Mouse (Mus musculus) liver, postnatal 0 days (tissue): ENCODE results near the gene Ubqln5. TPM values are rescaled to one million over a fixed set of nuclear protein-coding genes. Genes with fewer than 3 reads are reported as not detected.

Experiments used
- ATAC-seq: fragments of 200-750 bp; cut with Nextera tagmentation; 2 replicates; pipeline ENCODE4 v1.8.0; 2017; ENCODE audit warnings: mild to moderate bottlenecking, moderate library complexity
- DNase-seq: peaks from one replicate; pipeline ENCODE4 v3.0.0-alpha.2; 2016
- H3K27ac ChIP-seq: fragments of 300-500 bp; sonication (generic); 2 replicates; pipeline ENCODE4 v1.5.1; 2014; ENCODE audit warnings: antibody characterized with exemption, moderate library complexity, mild to moderate bottlenecking, low read depth
- H3K27me3 ChIP-seq: fragments of 300-500 bp; sonication (generic); 2 replicates; pipeline ENCODE4 v1.6.1; 2014; ENCODE audit warnings: low read length, control low read depth, mixed read lengths; ENCODE audit not compliant: insufficient read depth
- H3K36me3 ChIP-seq: fragments of 300-500 bp; sonication (generic); replicated peaks from 2 replicates; pipeline ENCODE4 v1.6.1; 2014; ENCODE audit warnings: mild to moderate bottlenecking, control low read depth, low read length, moderate library complexity, mixed read lengths; ENCODE audit not compliant: insufficient read depth
- H3K4me1 ChIP-seq: fragments of 300-500 bp; sonication (generic); 2 replicates; pipeline ENCODE4 v1.6.1; 2014; ENCODE audit warnings: antibody characterized with exemption, mild to moderate bottlenecking, control low read depth; ENCODE audit not compliant: insufficient read depth
- H3K4me2 ChIP-seq: fragments of 300-500 bp; sonication (generic); 2 replicates; pipeline ENCODE4 v1.6.1; 2014; ENCODE audit warnings: low read depth, mild to moderate bottlenecking, low read length, moderate library complexity, mixed read lengths
- H3K4me3 ChIP-seq: fragments of 300-500 bp; sonication (generic); 2 replicates; pipeline ENCODE4 v1.5.1; 2014; ENCODE audit warnings: low read depth, low read length
- H3K9ac ChIP-seq: fragments of 300-500 bp; sonication (generic); replicated peaks from 2 replicates; pipeline ENCODE4 v1.6.1; 2014; ENCODE audit warnings: mild to moderate bottlenecking, moderate library complexity
- H3K9me3 ChIP-seq: fragments of 300-500 bp; sonication (generic); 2 replicates; pipeline ENCODE4 v1.6.1; 2016; ENCODE audit warnings: mild to moderate bottlenecking, control low read depth, low read length, mixed read lengths
- CTCF ChIP-seq: sonication (generic); IDR thresholded peaks from 2 replicates; pipeline ENCODE4 v1.5.1; 2016; ENCODE audit warnings: antibody characterized with exemption, low read depth
- EP300 ChIP-seq: IDR thresholded peaks from 2 replicates; pipeline ENCODE4 v1.6.1; 2016; ENCODE audit warnings: antibody characterized with exemption, low read depth, mild to moderate bottlenecking
- WGBS: fragments of 180-500 bp; shearing (Covaris S2); extraction: QIAGEN DNeasy Blood & Tissue Kit; methylation state at CpG from one replicate; pipeline ENCODE4 v1.1.7; 2014; ENCODE audit not compliant: insufficient replicate concordance; 5-methylcytosine and 5-hydroxymethylcytosine counted together
- polyA plus RNA-seq: library from polyadenylated mRNA; unstranded; fragments of >200 nt; fragmentation: Nextera tagmentation; extraction: Ambion mirVana; gene quantifications from 2 replicates; pipeline ENCODE4 v1.2.1, GENCODE M21; 2015

Gene Ubqln5
- polyA plus RNA-seq, 1 experiment from 2014 or later: not detected

GRCm38 (mm10) chr7:104150456-104150855 is 20.8 kb upstream of the Ubqln5 start, which contains the start of gene Ubqlnl:
TSS of gene Ubqlnl (minus strand) at chr7:104150556.
- Histone ChIP-seq H3K4me3 (no peak within 1 kb of the TSS), H3K4me2 (no peak within 1 kb of the TSS), H3K27me3 (no peaks in the 10 kb centered on the region), H3K36me3 (no peaks in the 10 kb centered on the region), H3K4me1 (no peaks in the 10 kb centered on the region), H3K9me3 (no peaks in the 10 kb centered on the region), H3K27ac (no peak within 1 kb of the TSS), H3K9ac (no peak within 1 kb of the TSS)
- WGBS: 78% methylated on average over 2 of the region's 2 CpGs
- DNase-seq: no peak
- ATAC-seq: no peak
- TF ChIP-seq EP300 (no peak), CTCF (no peak)

GRCm38 (mm10) chr7:104143179-104143578 is 13.6 kb upstream of the Ubqln5 start, which contains the start of gene Ubqln3:
TSS of gene Ubqln3 (minus strand) at chr7:104143279.
- no peaks in the 10 kb centered on the region for H3K9me3 ChIP-seq
- no peak within 1 kb of the TSS for H3K9ac ChIP-seq
- no peak within 1 kb of the TSS for H3K4me3 ChIP-seq
- H3K27ac ChIP-seq: no peak within 1 kb of the TSS
- no peak for ATAC-seq
- H3K36me3 ChIP-seq: no peaks in the 10 kb centered on the region
- no peak for DNase-seq
- no peak within 1 kb of the TSS for H3K4me2 ChIP-seq
- WGBS: 70% methylated on average over 3 of the region's 3 CpGs
- H3K4me1 ChIP-seq: no peaks in the 10 kb centered on the region
- TF ChIP-seq CTCF (no peak), EP300 (no peak)
- no peaks in the 10 kb centered on the region for H3K27me3 ChIP-seq

GRCm38 (mm10) chr7:104137305-104137704 is 7.7 kb upstream of the Ubqln5 start, which contains the start of gene Olfr643:
TSS of gene Olfr643 (minus strand) at chr7:104137405.
- Histone ChIP-seq H3K4me1 (no peaks in the 10 kb centered on the region), H3K9ac (no peak within 1 kb of the TSS), H3K27ac (no peak within 1 kb of the TSS), H3K36me3 (no peaks in the 10 kb centered on the region), H3K4me3 (no peak within 1 kb of the TSS), H3K27me3 (no peaks in the 10 kb centered on the region), H3K4me2 (no peak within 1 kb of the TSS), H3K9me3 (no peaks in the 10 kb centered on the region)
- DNase-seq (no peak), ATAC-seq (no peak)
- no peak for TF ChIP-seq CTCF
- WGBS: 75% methylated on average over 5 of the region's 5 CpGs

GRCm38 (mm10) chr7:104104757-104104972 is 25.0 kb downstream of the Ubqln5 start, which contains the start of gene Olfr646:
TSS of gene Olfr646 (plus strand) at chr7:104104873.
- Histone ChIP-seq H3K27ac (no peak within 1 kb of the TSS), H3K4me3 (no peak within 1 kb of the TSS), H3K27me3 (no peaks in the 10 kb centered on the region), H3K36me3 (no peaks in the 10 kb centered on the region), H3K4me2 (no peak within 1 kb of the TSS), H3K9ac (no peak within 1 kb of the TSS), H3K4me1 (no peaks in the 10 kb centered on the region), H3K9me3 (no peaks in the 10 kb centered on the region)
- ATAC-seq (no peak), DNase-seq (no peak)
- no peak for TF ChIP-seq EP300
- no peak for TF ChIP-seq CTCF

- no peak overlapping the region for H3K4me2 ChIP-seq
- no peaks in the 10 kb centered on the region for H3K9me3 ChIP-seq
- H3K4me1 ChIP-seq: no peaks in the 10 kb centered on the region
- no peak overlapping the region for H3K4me3 ChIP-seq
- no peaks in the 10 kb centered on the region for H3K36me3 ChIP-seq
- no peaks in the 10 kb centered on the region for H3K27me3 ChIP-seq
- no peak overlapping the region for H3K27ac ChIP-seq
- DNase-seq: no peak
- peak; percentile 66 for ATAC-seq
- WGBS: 29% methylated on average over 4 of the region's 4 CpGs
- no peak overlapping the region for H3K9ac ChIP-seq
- TF ChIP-seq EP300: no peak; the same call in 1 of the 2 replicates
- TF ChIP-seq CTCF: no peak
Observed at GRCm38 (mm10) chr7:104103913-104104756, 25.5 kb downstream of the Ubqln5 start.

GRCm38 (mm10) chr7:104085365-104085764 is 44.3 kb downstream of the Ubqln5 start, which contains the start of gene Olfr645:
TSS of gene Olfr645 (minus strand) at chr7:104085465.
- Histone ChIP-seq H3K9me3 (no peaks in the 10 kb centered on the region), H3K27ac (no peak within 1 kb of the TSS), H3K4me1 (no peaks in the 10 kb centered on the region), H3K9ac (no peak within 1 kb of the TSS), H3K36me3 (no peaks in the 10 kb centered on the region), H3K4me3 (no peak within 1 kb of the TSS), H3K4me2 (no peak within 1 kb of the TSS), H3K27me3 (no peaks in the 10 kb centered on the region)
- DNase-seq: no peak
- WGBS: 72% methylated on average over 1 of the region's 1 CpGs
- ATAC-seq: no peak
- TF ChIP-seq EP300 (no peak), CTCF (no peak)

Other genes with a start within 250 kb of the Ubqln5 start
- not detected in 2 replicates for gene Olfr66, start 243.6 kb downstream of the Ubqln5 start, polyA plus RNA-seq
- not detected in 2 replicates for gene Olfr64, start 235.3 kb downstream of the Ubqln5 start, polyA plus RNA-seq
- gene Olfr65, start 226.3 kb downstream of the Ubqln5 start, polyA plus RNA-seq: not detected in 2 replicates
- gene Olfr631, start 201.0 kb downstream of the Ubqln5 start, polyA plus RNA-seq: not detected in 2 replicates
- 0.06 TPM in 1 of 2 replicates, not detected in the other for gene Olfr632, start 195.5 kb downstream of the Ubqln5 start, polyA plus RNA-seq
- gene Olfr633, start 185.4 kb downstream of the Ubqln5 start, polyA plus RNA-seq: not detected in 2 replicates
- not detected in 2 replicates for gene Olfr635, start 158.7 kb downstream of the Ubqln5 start, polyA plus RNA-seq
- gene Olfr638, start 131.1 kb downstream of the Ubqln5 start, polyA plus RNA-seq: not detected in 2 replicates
- not detected in 2 replicates for gene Olfr639, start 112.5 kb downstream of the Ubqln5 start, polyA plus RNA-seq
- not detected in 2 replicates for gene Olfr640, start 104.3 kb downstream of the Ubqln5 start, polyA plus RNA-seq
- not detected in 2 replicates for gene Olfr641, start 94.4 kb downstream of the Ubqln5 start, polyA plus RNA-seq
- not detected in 2 replicates for gene Olfr642, start 77.2 kb downstream of the Ubqln5 start, polyA plus RNA-seq
- gene 4930516K23Rik, start 68.4 kb downstream of the Ubqln5 start, polyA plus RNA-seq: not detected in 2 replicates
- gene Olfr644, start 58.0 kb downstream of the Ubqln5 start, polyA plus RNA-seq: not detected in 2 replicates
- not detected in 2 replicates for gene Olfr645, start 44.4 kb downstream of the Ubqln5 start, polyA plus RNA-seq
- not detected in 2 replicates for gene Olfr646, start 25.0 kb downstream of the Ubqln5 start, polyA plus RNA-seq
- gene Olfr643, start 7.6 kb upstream of the Ubqln5 start, polyA plus RNA-seq: not detected in 2 replicates
- not detected in 2 replicates for gene Ubqln3, start 13.5 kb upstream of the Ubqln5 start, polyA plus RNA-seq
- not detected in 2 replicates for gene Ubqlnl, start 20.7 kb upstream of the Ubqln5 start, polyA plus RNA-seq
- gene Olfm5, start 35.0 kb upstream of the Ubqln5 start, polyA plus RNA-seq: not detected in 2 replicates
- not detected in 2 replicates for gene Olfr648, start 53.6 kb upstream of the Ubqln5 start, polyA plus RNA-seq
- not detected in 2 replicates for gene Olfr649, start 66.2 kb upstream of the Ubqln5 start, polyA plus RNA-seq
- 0.25 and 0.27 TPM in 2 replicates for gene Trim6, start 89.0 kb upstream of the Ubqln5 start, polyA plus RNA-seq
- 2.6 and 2.8 TPM in 2 replicates for gene Trim34a, start 114.6 kb upstream of the Ubqln5 start, polyA plus RNA-seq
- 0.63 and 0.92 TPM in 2 replicates for gene Trim5, start 158.3 kb upstream of the Ubqln5 start, polyA plus RNA-seq
- 5.7 and 6.7 TPM in 2 replicates for gene Trim12a, start 185.6 kb upstream of the Ubqln5 start, polyA plus RNA-seq
- 0.24 TPM in 1 of 2 replicates, not detected in the other for gene Trim34b, start 199.6 kb upstream of the Ubqln5 start, polyA plus RNA-seq
- 1.8 and 1.9 TPM in 2 replicates for gene Trim12c, start 223.5 kb upstream of the Ubqln5 start, polyA plus RNA-seq
- gene Trim30b, start 240.1 kb upstream of the Ubqln5 start, polyA plus RNA-seq: 0.49 and 0.53 TPM in 2 replicates